Mouse (Mus musculus): Measurements from ENCODE around the gene Xrcc5. TPM values are rescaled to one million over a fixed set of nuclear protein-coding genes. Genes with fewer than 3 reads are reported as not detected.

Gene Xrcc5
- 13.3 TPM in 2 replicates for polyA plus RNA-seq (2012; rRNA removed)

DNA sequence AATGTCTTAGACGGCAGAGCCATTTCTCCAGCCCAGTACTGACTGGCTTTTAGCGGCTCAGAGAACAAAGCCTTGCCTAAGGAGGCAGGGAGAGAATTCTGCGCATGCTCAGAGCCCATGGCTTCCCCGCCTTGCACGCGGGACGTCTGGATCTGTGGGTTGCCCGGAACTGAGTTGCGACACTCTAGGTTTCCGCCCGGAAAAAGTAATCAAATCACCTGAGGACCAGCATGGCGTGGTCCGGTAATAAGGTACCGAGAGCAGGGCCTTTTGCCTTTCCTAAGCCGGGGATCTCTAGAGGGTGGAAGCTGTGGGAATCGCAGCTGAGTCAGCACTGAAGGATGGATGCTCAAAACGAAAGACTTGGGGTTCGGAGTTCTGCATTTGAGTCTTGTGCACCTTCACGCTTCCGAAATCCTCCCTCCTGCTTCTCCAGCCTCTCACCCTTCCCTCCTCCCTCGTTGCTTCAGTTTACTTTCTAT lies at the start of gene Xrcc5:
Xrcc5 (plus strand) TSS at position 105 of the 482 bp plus-strand sequence.
- TF ChIP-seq CTCF (IDR thresholded peaks at IDR 0.05; ENCODE audit: borderline replicate concordance, insufficient read depth, low read depth, low read length) (no peak), POLR2A (IDR thresholded peaks at IDR 0.05; ENCODE audit: borderline replicate concordance, insufficient read depth, low read length) (peak; percentile 91; the same call in 1 of the 2 replicates)
- H3K4me1 ChIP-seq (ENCODE audit: control insufficient read depth, insufficient read depth, low read length), result no peaks in the 10 kb centered on the region

DNA sequence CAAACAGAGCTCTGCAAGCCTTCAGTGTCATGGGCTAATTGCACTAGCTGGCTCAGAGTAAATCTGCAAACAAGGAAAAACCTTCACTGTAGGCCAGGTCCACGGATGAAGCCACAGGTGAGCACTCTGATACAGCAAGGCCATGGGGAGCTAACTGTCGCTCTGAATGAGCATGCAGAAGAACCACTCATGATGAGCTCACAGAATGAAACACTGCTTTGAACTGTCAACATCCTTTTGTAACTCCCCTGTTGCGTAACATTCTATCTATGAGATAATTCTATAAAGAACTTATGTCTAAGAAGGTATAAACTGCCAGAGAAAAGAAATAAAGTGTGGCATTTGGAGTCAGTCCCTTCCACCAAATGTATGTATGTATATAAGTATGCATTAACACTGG lies 44.1 kb upstream of the Xrcc5 start:
- 94% methylated on average over 3 of the region's 3 CpGs for WGBS
- H3K4me1 ChIP-seq (ENCODE audit: control insufficient read depth, insufficient read depth, low read length), result no peaks in the 10 kb centered on the region; the same call in 1 of the 2 replicates
- TF ChIP-seq POLR2A (IDR thresholded peaks at IDR 0.05; ENCODE audit: borderline replicate concordance, insufficient read depth, low read length), result no peak
- no peak for TF ChIP-seq CTCF (IDR thresholded peaks at IDR 0.05; ENCODE audit: borderline replicate concordance, insufficient read depth, low read depth, low read length)
- H3K4me3 ChIP-seq (replicated peaks; ENCODE audit: insufficient read depth, low read depth, low read length), result no peak overlapping the region
- H3K27me3 ChIP-seq (ENCODE audit: control insufficient read depth, insufficient read depth, low read length), result no peaks in the 10 kb centered on the region
- H3K27ac ChIP-seq (ENCODE audit: insufficient read depth, low read length), result no peak overlapping the region
- no peak for DNase-seq

More for the DNA sequence above, at the start of gene Xrcc5:
- no peaks in the 10 kb centered on the region for H3K27me3 ChIP-seq (ENCODE audit: control insufficient read depth, insufficient read depth, low read length)
- WGBS, result under 1% methylated on average over 21 of the region's 21 CpGs
- peak; percentile 95 for DNase-seq
- H3K27ac ChIP-seq (ENCODE audit: insufficient read depth, low read length), result peak within 1 kb of the TSS; percentile 77
- H3K4me3 ChIP-seq (replicated peaks; ENCODE audit: insufficient read depth, low read depth, low read length), result peak within 1 kb of the TSS; percentile 99

DNA sequence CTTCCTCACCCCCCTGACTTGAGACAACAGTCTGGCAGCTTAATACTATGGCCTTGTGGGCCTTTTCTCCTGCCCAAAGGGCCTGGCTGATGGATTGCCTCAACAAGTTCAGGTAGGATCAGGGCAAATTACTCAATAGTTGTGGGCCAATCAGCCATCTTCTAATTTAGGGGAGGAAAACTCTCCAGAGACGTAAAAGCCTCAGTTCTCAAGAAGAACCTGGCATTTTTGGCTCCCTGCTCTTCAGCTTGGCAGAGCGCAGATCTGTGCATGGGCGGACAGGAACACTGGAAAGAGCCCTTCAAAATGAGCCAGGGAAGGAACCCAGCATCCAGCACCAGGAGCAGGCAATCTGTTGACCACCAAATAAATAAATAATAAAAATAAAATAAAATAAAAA lies 29.1 kb upstream of the Xrcc5 start:
- Histone ChIP-seq H3K27me3 (ENCODE audit: control insufficient read depth, insufficient read depth, low read length) (no peaks in the 10 kb centered on the region), H3K4me3 (replicated peaks; ENCODE audit: insufficient read depth, low read depth, low read length) (no peak overlapping the region), H3K27ac (ENCODE audit: insufficient read depth, low read length) (no peak overlapping the region), H3K4me1 (ENCODE audit: control insufficient read depth, insufficient read depth, low read length) (no peaks in the 10 kb centered on the region; the same call in 1 of the 2 replicates)
- TF ChIP-seq POLR2A (IDR thresholded peaks at IDR 0.05; ENCODE audit: borderline replicate concordance, insufficient read depth, low read length), result no peak
- WGBS, result 48% methylated on average over 3 of the region's 3 CpGs
- DNase-seq, result no peak

DNA sequence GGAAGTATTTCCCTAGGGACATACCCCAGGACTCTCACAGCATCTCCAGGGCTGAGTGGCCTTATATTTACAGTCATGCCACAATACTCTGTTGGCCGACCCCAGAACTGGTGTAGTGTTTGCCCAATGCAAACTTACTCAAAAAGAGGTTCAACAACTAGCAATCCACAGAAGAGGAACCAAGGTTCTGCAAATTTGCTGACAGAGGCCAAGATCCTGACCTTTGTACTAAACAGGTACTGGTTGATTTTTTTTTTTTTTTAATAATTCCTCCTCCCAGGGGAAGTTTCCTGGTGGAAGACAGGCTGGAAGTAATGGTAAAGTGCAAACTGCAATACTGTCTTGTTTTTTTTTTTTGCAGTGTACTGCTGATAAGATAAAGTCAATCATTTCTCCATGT lies 24.6 kb upstream of the Xrcc5 start:
- 89% methylated on average over 1 of the region's 1 CpGs for WGBS
- H3K4me3 ChIP-seq (replicated peaks; ENCODE audit: insufficient read depth, low read depth, low read length), result no peak overlapping the region
- no peaks in the 10 kb centered on the region for H3K27me3 ChIP-seq (ENCODE audit: control insufficient read depth, insufficient read depth, low read length)
- H3K4me1 ChIP-seq (ENCODE audit: control insufficient read depth, insufficient read depth, low read length), result no peaks in the 10 kb centered on the region; the same call in 1 of the 2 replicates
- no peak overlapping the region for H3K27ac ChIP-seq (ENCODE audit: insufficient read depth, low read length)
- no peak for DNase-seq
- TF ChIP-seq POLR2A (IDR thresholded peaks at IDR 0.05; ENCODE audit: borderline replicate concordance, insufficient read depth, low read length), result no peak
- no peak for TF ChIP-seq CTCF (IDR thresholded peaks at IDR 0.05; ENCODE audit: borderline replicate concordance, insufficient read depth, low read depth, low read length)

DNA sequence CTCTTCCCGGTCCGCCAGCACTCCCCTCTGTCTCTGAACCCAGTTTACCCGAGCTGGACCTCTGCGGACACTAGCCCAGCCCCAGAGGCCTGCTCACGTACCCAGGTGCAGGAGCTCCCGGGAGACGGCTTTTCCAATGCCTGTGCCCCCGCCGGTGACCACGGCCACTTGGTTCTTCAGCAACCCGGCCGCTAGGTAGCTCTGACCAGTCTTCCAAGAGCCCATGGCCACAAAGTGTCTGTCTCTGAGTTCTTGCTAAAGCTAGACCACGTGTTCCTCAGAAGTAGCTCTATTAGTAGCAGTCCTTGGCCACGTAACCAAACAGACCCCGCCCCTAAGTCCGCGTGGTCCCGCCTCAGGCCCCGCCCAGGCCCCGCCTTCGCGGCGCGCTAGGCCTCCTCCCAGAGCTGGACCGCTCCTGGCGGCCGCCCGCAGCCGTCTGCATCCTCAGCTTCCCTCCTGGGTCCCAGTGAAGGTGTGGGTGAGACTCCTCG lies 23.2 kb upstream of the Xrcc5 start, which contains the start of the genes Pecr and Tmem169:
Pecr (minus strand) TSS at position 323 of the 494 bp plus-strand sequence.
Tmem169 (plus strand) TSS at position 378 of the 494 bp plus-strand sequence.
- no peaks in the 10 kb centered on the region for H3K27me3 ChIP-seq (ENCODE audit: control insufficient read depth, insufficient read depth, low read length)
- TF ChIP-seq CTCF (IDR thresholded peaks at IDR 0.05; ENCODE audit: borderline replicate concordance, insufficient read depth, low read depth, low read length), result no peak
- peak; percentile 90; the same call in 1 of the 2 replicates for TF ChIP-seq POLR2A (IDR thresholded peaks at IDR 0.05; ENCODE audit: borderline replicate concordance, insufficient read depth, low read length)
- DNase-seq, result peak; percentile 94 to 96
- no peaks in the 10 kb centered on the region; the same call in 1 of the 2 replicates for H3K4me1 ChIP-seq (ENCODE audit: control insufficient read depth, insufficient read depth, low read length)
- WGBS, result under 1% methylated on average over 30 of the region's 30 CpGs
- H3K27ac ChIP-seq (ENCODE audit: insufficient read depth, low read length), result peak within 1 kb of the TSS; percentile 80
- H3K4me3 ChIP-seq (replicated peaks; ENCODE audit: insufficient read depth, low read depth, low read length), result peak within 1 kb of the TSS; percentile 99

DNA sequence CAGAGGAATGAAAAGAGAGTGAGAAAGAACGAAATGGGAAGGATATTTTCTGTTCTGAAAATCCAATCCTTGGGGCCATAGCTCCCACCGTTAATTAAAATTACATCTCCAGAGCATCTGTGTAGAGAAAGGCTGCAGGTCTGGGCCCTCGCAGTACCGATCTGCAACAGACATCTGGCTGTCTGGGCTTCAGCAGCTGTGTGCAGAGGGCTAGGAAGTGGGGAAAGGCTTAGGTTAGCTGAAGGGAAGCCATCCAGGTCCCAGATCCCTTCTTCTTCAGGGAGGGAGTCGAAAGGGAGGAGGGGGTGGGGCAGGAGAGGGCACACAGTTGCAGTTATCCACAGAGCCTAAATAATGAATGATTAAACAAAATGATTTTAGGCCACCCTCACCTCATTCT lies 22.7 kb upstream of the Xrcc5 start:
- H3K27ac ChIP-seq (ENCODE audit: insufficient read depth, low read length), result peak overlapping the region; percentile 80
- H3K4me1 ChIP-seq (ENCODE audit: control insufficient read depth, insufficient read depth, low read length), result no peaks in the 10 kb centered on the region; the same call in 1 of the 2 replicates
- 1% methylated on average over 5 of the region's 5 CpGs for WGBS
- peak in 1 of 2 experiments; percentile 38 for DNase-seq
- H3K27me3 ChIP-seq (ENCODE audit: control insufficient read depth, insufficient read depth, low read length), result no peaks in the 10 kb centered on the region
- H3K4me3 ChIP-seq (replicated peaks; ENCODE audit: insufficient read depth, low read depth, low read length), result peak overlapping the region; percentile 99
- TF ChIP-seq CTCF (IDR thresholded peaks at IDR 0.05; ENCODE audit: borderline replicate concordance, insufficient read depth, low read depth, low read length) (no peak), POLR2A (IDR thresholded peaks at IDR 0.05; ENCODE audit: borderline replicate concordance, insufficient read depth, low read length) (no peak)

DNA sequence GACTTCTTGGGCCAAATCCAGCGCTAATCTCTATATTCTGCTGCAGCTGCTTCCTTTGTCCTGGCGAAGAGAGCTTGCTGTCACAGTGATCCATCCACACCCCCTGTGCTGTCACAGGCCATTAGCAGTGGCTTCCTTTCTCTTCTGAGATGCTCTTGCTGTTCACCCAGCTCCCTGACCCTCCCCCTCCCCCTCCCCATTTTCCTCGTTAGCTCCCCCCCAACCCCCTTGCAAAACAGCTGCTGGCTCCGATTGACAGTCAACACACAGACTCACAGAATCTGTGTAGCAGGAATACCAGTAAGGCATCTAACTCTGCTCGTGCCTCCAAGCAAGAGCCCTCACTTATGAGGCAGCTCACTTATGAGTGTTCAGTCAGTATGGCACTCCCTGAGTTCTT lies 20.3 kb upstream of the Xrcc5 start:
- no peak for TF ChIP-seq CTCF (IDR thresholded peaks at IDR 0.05; ENCODE audit: borderline replicate concordance, insufficient read depth, low read depth, low read length)
- TF ChIP-seq POLR2A (IDR thresholded peaks at IDR 0.05; ENCODE audit: borderline replicate concordance, insufficient read depth, low read length), result no peak
- 48% methylated on average over 5 of the region's 5 CpGs for WGBS
- H3K4me3 ChIP-seq (replicated peaks; ENCODE audit: insufficient read depth, low read depth, low read length), result no peak overlapping the region
- no peaks in the 10 kb centered on the region; the same call in 1 of the 2 replicates for H3K4me1 ChIP-seq (ENCODE audit: control insufficient read depth, insufficient read depth, low read length)
- no peak for DNase-seq
- no peak overlapping the region for H3K27ac ChIP-seq (ENCODE audit: insufficient read depth, low read length)
- no peaks in the 10 kb centered on the region for H3K27me3 ChIP-seq (ENCODE audit: control insufficient read depth, insufficient read depth, low read length)

DNA sequence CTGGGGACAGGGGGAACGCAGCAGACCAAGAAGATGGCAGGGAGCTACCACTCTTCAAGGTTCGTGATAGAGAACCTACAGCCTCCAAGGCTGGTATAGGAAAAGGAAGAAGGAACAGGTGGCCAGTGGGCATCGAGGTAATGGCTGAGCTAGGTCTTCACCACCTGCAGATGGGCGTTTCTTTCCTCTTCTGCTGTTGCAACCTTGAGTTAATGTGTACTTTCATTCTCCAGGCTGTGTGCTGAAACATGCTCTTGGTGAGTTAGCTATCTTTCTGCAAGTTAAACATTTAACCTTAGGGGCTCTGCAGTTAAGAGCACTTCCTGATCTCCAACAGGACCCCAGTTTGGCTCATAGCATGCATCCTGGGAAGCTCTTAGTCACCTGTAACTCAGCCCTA lies 19.3 kb upstream of the Xrcc5 start:
- no peak for DNase-seq
- WGBS, result 90% methylated on average over 4 of the region's 4 CpGs
- Histone ChIP-seq H3K4me3 (replicated peaks; ENCODE audit: insufficient read depth, low read depth, low read length) (no peak overlapping the region), H3K4me1 (ENCODE audit: control insufficient read depth, insufficient read depth, low read length) (no peaks in the 10 kb centered on the region), H3K27ac (ENCODE audit: insufficient read depth, low read length) (no peak overlapping the region), H3K27me3 (ENCODE audit: control insufficient read depth, insufficient read depth, low read length) (no peaks in the 10 kb centered on the region)
- TF ChIP-seq POLR2A (IDR thresholded peaks at IDR 0.05; ENCODE audit: borderline replicate concordance, insufficient read depth, low read length) (no peak), CTCF (IDR thresholded peaks at IDR 0.05; ENCODE audit: borderline replicate concordance, insufficient read depth, low read depth, low read length) (no peak)
